Mouse (Mus musculus) forebrain, embryonic 14.5 days (tissue): ENCODE measurements around the gene Metap2. TPM values are rescaled to one million over a fixed set of nuclear protein-coding genes. Genes with fewer than 3 reads are reported as not detected.

Experiments used
- ATAC-seq: fragments of 200-750 bp; cut with Nextera tagmentation; 2 replicates; pipeline ENCODE4 v1.8.0; 2017; ENCODE audit warnings: mild to moderate bottlenecking, moderate library complexity
- DNase-seq: peaks from one replicate; pipeline ENCODE4 v3.0.0-alpha.2; 2015; ENCODE audit warnings: low spot score
- H3K27ac ChIP-seq: fragments of 300-500 bp; sonication (generic); 2 replicates; pipeline ENCODE4 v1.5.1; 2014; ENCODE audit warnings: low read depth, mild to moderate bottlenecking, control low read depth, low read length, moderate library complexity
- H3K27me3 ChIP-seq: fragments of 300-500 bp; sonication (generic); replicated peaks from 2 replicates; pipeline ENCODE4 v1.6.1; 2014; ENCODE audit warnings: low read length, control low read depth, mixed read lengths; ENCODE audit not compliant: control insufficient read depth, insufficient read depth
- H3K36me3 ChIP-seq: fragments of 300-500 bp; sonication (generic); 2 replicates; pipeline ENCODE4 v1.6.1; 2014; ENCODE audit warnings: low read length, control low read depth; ENCODE audit not compliant: control insufficient read depth, insufficient read depth
- H3K4me1 ChIP-seq: fragments of 300-500 bp; sonication (generic); 2 replicates; pipeline ENCODE4 v1.6.1; 2014; ENCODE audit warnings: antibody characterized with exemption, low read length, control low read depth; ENCODE audit not compliant: control insufficient read depth, insufficient read depth
- H3K4me2 ChIP-seq: fragments of 300-500 bp; sonication (generic); 2 replicates; pipeline ENCODE4 v1.6.1; 2014; ENCODE audit warnings: mild to moderate bottlenecking, control low read depth, low read length
- H3K4me3 ChIP-seq: fragments of 300-500 bp; sonication (generic); 2 replicates; pipeline ENCODE4 v1.5.1; 2014; ENCODE audit warnings: low read depth, low read length, control low read depth
- H3K9ac ChIP-seq: fragments of 300-500 bp; sonication (generic); 2 replicates; pipeline ENCODE4 v1.6.1; 2014; ENCODE audit warnings: mild to moderate bottlenecking, low read length, control low read depth, moderate library complexity
- H3K9me3 ChIP-seq: fragments of 300-500 bp; sonication (generic); replicated peaks from 2 replicates; pipeline ENCODE4 v1.6.1; 2016; ENCODE audit warnings: low read length, control low read depth, mixed read lengths; ENCODE audit not compliant: control insufficient read depth
- WGBS: fragments of 180-500 bp; shearing (Covaris S2); extraction: QIAGEN DNeasy Blood & Tissue Kit; methylation state at CpG from one replicate; pipeline ENCODE4 v1.1.7; 2014; 5-methylcytosine and 5-hydroxymethylcytosine counted together
- polyA plus RNA-seq: library from polyadenylated mRNA; unstranded; fragments of >200 nt; fragmentation: Nextera tagmentation; extraction: Ambion mirVana; gene quantifications from 2 replicates; pipeline ENCODE4 v1.2.1, GENCODE M21; 2014

The Metap2 gene
- polyA plus RNA-seq, 1 experiment from 2014 or later: 157 TPM

GRCm38 (mm10) chr10:93932020-93932419 is 35.1 kb upstream of the Metap2 start:
- no peak overlapping the region for H3K27ac ChIP-seq
- H3K4me3 ChIP-seq: no peak overlapping the region
- no peaks in the 10 kb centered on the region for H3K9me3 ChIP-seq
- no peak overlapping the region for H3K4me2 ChIP-seq
- DNase-seq (no peak), ATAC-seq (no peak)
- 77% methylated on average over 5 of the region's 5 CpGs for WGBS
- H3K36me3 ChIP-seq: no peaks in the 10 kb centered on the region
- H3K4me1 ChIP-seq: no peaks in the 10 kb centered on the region; the same call in 1 of the 2 replicates
- H3K27me3 ChIP-seq: no peaks in the 10 kb centered on the region
- H3K9ac ChIP-seq: no peak overlapping the region

- no peak for ATAC-seq
- 84% methylated on average over 9 of the region's 9 CpGs for WGBS
- H3K27ac ChIP-seq: no peak overlapping the region
- H3K4me2 ChIP-seq: no peak overlapping the region
- H3K36me3 ChIP-seq: no peaks in the 10 kb centered on the region
- H3K4me3 ChIP-seq: no peak overlapping the region
- no peaks in the 10 kb centered on the region; the same call in 1 of the 2 replicates for H3K4me1 ChIP-seq
- no peaks in the 10 kb centered on the region for H3K27me3 ChIP-seq
- no peak for DNase-seq
- no peaks in the 10 kb centered on the region for H3K9me3 ChIP-seq
- H3K9ac ChIP-seq: no peak overlapping the region
Observed at GRCm38 (mm10) chr10:93931431-93931830, 34.5 kb upstream of the Metap2 start.

GRCm38 (mm10) chr10:93930236-93930824 is 33.4 kb upstream of the Metap2 start:
- no peak overlapping the region for H3K4me2 ChIP-seq
- H3K4me1 ChIP-seq: no peaks in the 10 kb centered on the region; the same call in 1 of the 2 replicates
- H3K4me3 ChIP-seq: no peak overlapping the region
- ATAC-seq (no peak), DNase-seq (no peak)
- H3K27ac ChIP-seq: no peak overlapping the region
- no peaks in the 10 kb centered on the region for H3K9me3 ChIP-seq
- WGBS: 81% methylated on average over 4 of the region's 4 CpGs
- H3K36me3 ChIP-seq: no peaks in the 10 kb centered on the region
- H3K27me3 ChIP-seq: no peaks in the 10 kb centered on the region
- H3K9ac ChIP-seq: no peak overlapping the region

- ATAC-seq: no peak
- DNase-seq: no peak
- H3K9me3 ChIP-seq: no peaks in the 10 kb centered on the region
- H3K4me1 ChIP-seq: no peaks in the 10 kb centered on the region
- H3K27me3 ChIP-seq: no peaks in the 10 kb centered on the region
- no peak overlapping the region for H3K27ac ChIP-seq
- H3K4me2 ChIP-seq: no peak overlapping the region
- no peak overlapping the region for H3K4me3 ChIP-seq
- WGBS: 81% methylated on average over 5 of the region's 5 CpGs
- no peak overlapping the region for H3K9ac ChIP-seq
- no peaks in the 10 kb centered on the region for H3K36me3 ChIP-seq
Observed at GRCm38 (mm10) chr10:93924666-93925065, 27.8 kb upstream of the Metap2 start.

GRCm38 (mm10) chr10:93921160-93921559 is 24.3 kb upstream of the Metap2 start:
- Histone ChIP-seq H3K27me3 (no peaks in the 10 kb centered on the region), H3K4me2 (no peak overlapping the region), H3K36me3 (no peaks in the 10 kb centered on the region), H3K9me3 (no peaks in the 10 kb centered on the region), H3K4me1 (peaks cover under 1% of the 10 kb centered on the region; the same call in 1 of the 2 replicates), H3K27ac (no peak overlapping the region), H3K9ac (no peak overlapping the region), H3K4me3 (no peak overlapping the region)
- no peak for DNase-seq
- no peak for ATAC-seq
- 96% methylated on average over 4 of the region's 4 CpGs for WGBS

GRCm38 (mm10) chr10:93919227-93919626 is 22.3 kb upstream of the Metap2 start:
- H3K9ac ChIP-seq: no peak overlapping the region
- ATAC-seq (peak; percentile 29; the same call in 1 of the 2 replicates), DNase-seq (peak; percentile 73)
- H3K36me3 ChIP-seq: no peaks in the 10 kb centered on the region
- H3K4me3 ChIP-seq: no peak overlapping the region
- H3K9me3 ChIP-seq: no peaks in the 10 kb centered on the region
- peaks cover 9% of the 10 kb centered on the region for H3K4me1 ChIP-seq
- no peaks in the 10 kb centered on the region for H3K27me3 ChIP-seq
- no peak overlapping the region for H3K4me2 ChIP-seq
- 75% methylated on average over 13 of the region's 13 CpGs for WGBS
- no peak overlapping the region for H3K27ac ChIP-seq

- ATAC-seq (no peak), DNase-seq (peak; percentile 47)
- Histone ChIP-seq H3K27me3 (no peaks in the 10 kb centered on the region), H3K9me3 (no peaks in the 10 kb centered on the region), H3K27ac (no peak overlapping the region), H3K4me1 (peaks cover 9% of the 10 kb centered on the region), H3K36me3 (no peaks in the 10 kb centered on the region), H3K9ac (no peak overlapping the region), H3K4me2 (no peak overlapping the region), H3K4me3 (no peak overlapping the region)
- WGBS: 34% methylated on average over 6 of the region's 6 CpGs
Observed at GRCm38 (mm10) chr10:93918701-93919100, 21.8 kb upstream of the Metap2 start.

- Histone ChIP-seq H3K9me3 (no peaks in the 10 kb centered on the region), H3K4me1 (peaks cover 9% of the 10 kb centered on the region), H3K27ac (no peak overlapping the region), H3K36me3 (no peaks in the 10 kb centered on the region), H3K9ac (no peak overlapping the region), H3K4me2 (no peak overlapping the region), H3K4me3 (no peak overlapping the region), H3K27me3 (no peaks in the 10 kb centered on the region)
- 91% methylated on average over 2 of the region's 2 CpGs for WGBS
- DNase-seq (no peak), ATAC-seq (no peak)
Observed at GRCm38 (mm10) chr10:93918087-93918486, 21.2 kb upstream of the Metap2 start.

- no peaks in the 10 kb centered on the region for H3K36me3 ChIP-seq
- 77% methylated on average over 2 of the region's 2 CpGs for WGBS
- no peaks in the 10 kb centered on the region for H3K27me3 ChIP-seq
Observed at GRCm38 (mm10) chr10:93916778-93917177, 19.9 kb upstream of the Metap2 start.

More at GRCm38 (mm10) chr10:93916778-93917177, 19.9 kb upstream of the Metap2 start:
- no peak overlapping the region for H3K4me2 ChIP-seq
- peaks cover 9% of the 10 kb centered on the region for H3K4me1 ChIP-seq
- ATAC-seq (no peak), DNase-seq (no peak)
- no peak overlapping the region for H3K4me3 ChIP-seq
- H3K9me3 ChIP-seq: no peaks in the 10 kb centered on the region
- no peak overlapping the region for H3K27ac ChIP-seq
- no peak overlapping the region for H3K9ac ChIP-seq
